23 mouse cellular contexts compared by ENCODE assay signal in genomic region chr9:94740841-94741240, GRCm38 (mm10).
DNase-seq lines count a peak whose midpoint lies in the region; ATAC-seq and TF ChIP-seq lines count a peak whose summit lies in the region.
"Had no signal": no experiment of that assay in that cellular context is flagged by ENCODE, and none has a peak within 500 bp of the region (broad histone marks: within the 10 kb centered on the region; RNA-seq: fewer than 3 reads in every experiment).

No protein-coding gene starts in this region.

- H3K9me3 ChIP-seq in lung, postnatal 0 days (ENCODE audit: low read length) = no peaks in the 10 kb centered on the region
- H3K9me3 ChIP-seq: forebrain, embryonic 13.5 days; liver, embryonic 12.5 days; stomach, embryonic 15.5 days had no signal

- no peak for TF ChIP-seq CTCF in lung, postnatal 0 days (IDR thresholded peaks at IDR 0.05)

- no peak overlapping the region for H3K9ac ChIP-seq in lung, postnatal 0 days (replicated peaks; ENCODE audit: low read depth)
- H3K9ac ChIP-seq: forebrain, embryonic 13.5 days; hindbrain, embryonic 14.5 days; liver, embryonic 12.5 days; liver, postnatal 0 days; stomach, embryonic 15.5 days had no signal

- no peaks in the 10 kb centered on the region for H3K4me1 ChIP-seq in lung, postnatal 0 days (ENCODE audit: insufficient read depth, low read depth, low read length)
- H3K4me1 ChIP-seq: liver, embryonic 12.5 days; stomach, embryonic 15.5 days had no signal

- ATAC-seq in lung, postnatal 0 days = peak; percentile 50; the same call in 1 of the 2 replicates
- ATAC-seq: forebrain, embryonic 13.5 days; intestine, postnatal 0 days; liver, embryonic 12.5 days; liver, postnatal 0 days; midbrain, embryonic 16.5 days had no signal

- H3K4me2 ChIP-seq in lung, postnatal 0 days (replicated peaks; ENCODE audit: low read depth, low read length) = no peak overlapping the region
- H3K4me2 ChIP-seq: forebrain, embryonic 13.5 days; heart, embryonic 11.5 days; hindbrain, embryonic 14.5 days; liver, embryonic 12.5 days; midbrain, embryonic 11.5 days; stomach, embryonic 15.5 days had no signal

- WGBS in lung, postnatal 0 days = 44% methylated on average over 3 of the region's 3 CpGs

- DNase-seq in adrenal gland, adult 2 months = peak; percentile 22
- DNase-seq in adrenal gland, adult 8-10 months = no peak
- DNase-seq in heart, adult 11 months = peak; percentile 55
- DNase-seq in heart, postnatal 25 days (ENCODE audit: low spot score) = no peak
- DNase-seq in lung, postnatal 0 days (ENCODE audit: low spot score) = peak; percentile 22
- no peak for DNase-seq in lung, postnatal 25 days (ENCODE audit: low spot score)
- DNase-seq in urinary bladder, postnatal 10 days (ENCODE audit: low spot score) = no peak
- DNase-seq: cerebellum, adult 11-12 months; gastrocnemius, postnatal 14 days; kidney, postnatal 36 days; liver, postnatal 0 days; right cerebral cortex, postnatal 25 days had no signal

- no peak overlapping the region for H3K4me3 ChIP-seq in lung, postnatal 0 days (ENCODE audit: low read depth, low read length)
- H3K4me3 ChIP-seq: forebrain, embryonic 13.5 days; layer of hippocampus, adult 2 months; left cerebral cortex, adult 2 months; liver, embryonic 12.5 days; stomach, embryonic 15.5 days had no signal

- no peaks in the 10 kb centered on the region; the same call in 1 of the 2 replicates for H3K27me3 ChIP-seq in lung, postnatal 0 days (replicated peaks; ENCODE audit: insufficient read depth, low read length)
- H3K27me3 ChIP-seq: forebrain, embryonic 13.5 days; liver, embryonic 12.5 days; stomach, embryonic 15.5 days had no signal

- no peak for TF ChIP-seq EP300 in lung, postnatal 0 days (IDR thresholded peaks at IDR 0.05)

- no peak overlapping the region for H3K27ac ChIP-seq in lung, postnatal 0 days (ENCODE audit: low read length)
- H3K27ac ChIP-seq: forebrain, embryonic 13.5 days; hindbrain, embryonic 14.5 days; left cerebral cortex, adult 2 months; liver, embryonic 12.5 days; stomach, embryonic 15.5 days had no signal

- intact Hi-C loops in heart, postnatal 25 days (cut with DNase I) = no loop called here

- no peaks in the 10 kb centered on the region for H3K36me3 ChIP-seq in lung, postnatal 0 days (ENCODE audit: insufficient read depth, low read length)
- H3K36me3 ChIP-seq: G1E; liver, embryonic 12.5 days; stomach, embryonic 15.5 days had no signal

Comparison
In these comparisons a context has a peak if more than half of its experiments do, and no peak if none do; other contexts are left out.
1. DNase-seq: peak in adrenal gland, adult 2 months (single experiment), heart, adult 11 months (single experiment) and lung, postnatal 0 days (single experiment); none in adrenal gland, adult 8-10 months (single experiment), heart, postnatal 25 days (single experiment), lung, postnatal 25 days (single experiment) and urinary bladder, postnatal 10 days (single experiment).